Mouse (Mus musculus) thymus, adult 2 months (tissue): ENCODE results near the gene Nup188.

Experiments
- CTCF ChIP-seq: fragments of 200-500 bp; IDR thresholded peaks from 2 replicates; pipeline ENCODE4 v1.5.1; 2012; ENCODE audit warnings: mild to moderate bottlenecking, control low read depth, low read length, moderate library complexity, borderline replicate concordance; ENCODE audit not compliant: control insufficient read depth, poor library complexity, insufficient read depth; ENCODE audit errors: extremely low read depth
- POLR2A ChIP-seq: fragments of 200-500 bp; IDR thresholded peaks from 2 replicates; pipeline ENCODE4 v1.6.1; 2012; ENCODE audit warnings: mild to moderate bottlenecking, low read length, control low read depth, moderate library complexity; ENCODE audit not compliant: control insufficient read depth, poor library complexity, insufficient read depth; ENCODE audit errors: extremely low read depth

GRCm38 (mm10) chr2:30393370-30393656 is 107.1 kb downstream of the Nup188 start:
- TF ChIP-seq POLR2A: no peak
- TF ChIP-seq CTCF: no peak
